Mouse (Mus musculus): ENCODE measurements around the gene Zfp825. TPM values are rescaled to one million over a fixed set of nuclear protein-coding genes. Genes with fewer than 3 reads are reported as not detected.
A peak's percentile ranks its signal among the peaks of the same experiment; 100 is the strongest.
"Not testable (repeated sequence)": the region's sequence is repeated elsewhere in the genome, so short reads cannot be mapped to it uniquely, and the experiment has no call there.

The Zfp825 gene
- polyA plus RNA-seq, 1 experiment from 2014 or later = 15.6 TPM

DNA sequence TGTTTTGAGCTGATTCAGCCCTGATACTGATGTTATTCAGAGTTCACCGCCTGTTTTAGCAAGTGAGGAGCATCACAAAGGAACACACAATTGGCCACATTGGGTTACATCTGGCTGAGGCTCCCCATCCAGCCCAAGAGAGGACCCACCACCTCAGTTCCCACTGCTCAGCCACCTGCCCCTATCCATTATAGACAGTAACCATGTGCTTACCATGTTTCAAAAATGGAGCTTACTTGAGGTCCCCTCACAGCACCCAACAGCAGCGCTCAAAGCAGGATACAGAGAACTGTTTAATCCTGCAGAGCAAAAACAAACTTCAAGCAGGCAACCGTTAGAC is 28.3 kb upstream of the Zfp825 start:
- H3K9ac ChIP-seq (ENCODE audit: low read depth, low read length) = peak overlapping the region; percentile 52
- H3K36me3 ChIP-seq (ENCODE audit: control insufficient read depth, insufficient read depth, low read length); H3K27me3 ChIP-seq (ENCODE audit: control insufficient read depth, insufficient read depth, low read depth, low read length); H3K4me1 ChIP-seq (ENCODE audit: control insufficient read depth, insufficient read depth, low read length); H3K27ac ChIP-seq (ENCODE audit: low read length); ATAC-seq; H3K9me3 ChIP-seq (replicated peaks; ENCODE audit: control insufficient read depth, low read length, poor library complexity, severe bottlenecking): not testable (repeated sequence)
- H3K4me2 ChIP-seq (ENCODE audit: low read length) = peak overlapping the region; percentile 63
- WGBS = 1% methylated on average over 3 of the region's 3 CpGs
- peak overlapping the region; percentile 47 for H3K4me3 ChIP-seq (ENCODE audit: low read depth, low read length)

DNA sequence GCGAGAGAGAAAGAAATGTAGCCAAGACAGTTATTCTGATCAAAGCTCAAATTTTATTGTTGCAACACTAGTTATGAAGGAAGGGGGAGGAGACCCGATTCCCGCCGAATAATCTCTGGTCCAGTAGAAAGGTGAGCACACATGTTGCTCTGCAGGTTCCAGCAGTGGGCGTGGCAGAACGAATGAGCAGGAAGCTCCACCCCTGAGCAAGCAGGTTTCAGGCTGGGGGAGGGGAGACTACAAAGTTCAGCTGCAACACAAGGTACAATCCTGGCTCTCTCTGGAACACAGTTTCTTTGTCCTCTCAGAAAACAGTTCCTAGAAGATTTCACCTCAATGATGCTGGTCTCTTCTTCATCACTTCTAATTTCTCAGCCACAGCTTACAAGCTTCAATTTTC is 14.2 kb upstream of the Zfp825 start:
- not testable (repeated sequence) for H3K4me1 ChIP-seq (ENCODE audit: control insufficient read depth, insufficient read depth, low read length); H3K27ac ChIP-seq (ENCODE audit: low read length); H3K4me3 ChIP-seq (ENCODE audit: low read depth, low read length); H3K27me3 ChIP-seq (ENCODE audit: control insufficient read depth, insufficient read depth, low read depth, low read length); H3K9me3 ChIP-seq (replicated peaks; ENCODE audit: control insufficient read depth, low read length, poor library complexity, severe bottlenecking); ATAC-seq; H3K36me3 ChIP-seq (ENCODE audit: control insufficient read depth, insufficient read depth, low read length); H3K4me2 ChIP-seq (ENCODE audit: low read length); H3K9ac ChIP-seq (ENCODE audit: low read depth, low read length)
- WGBS = 90% methylated on average over 6 of the region's 6 CpGs

DNA sequence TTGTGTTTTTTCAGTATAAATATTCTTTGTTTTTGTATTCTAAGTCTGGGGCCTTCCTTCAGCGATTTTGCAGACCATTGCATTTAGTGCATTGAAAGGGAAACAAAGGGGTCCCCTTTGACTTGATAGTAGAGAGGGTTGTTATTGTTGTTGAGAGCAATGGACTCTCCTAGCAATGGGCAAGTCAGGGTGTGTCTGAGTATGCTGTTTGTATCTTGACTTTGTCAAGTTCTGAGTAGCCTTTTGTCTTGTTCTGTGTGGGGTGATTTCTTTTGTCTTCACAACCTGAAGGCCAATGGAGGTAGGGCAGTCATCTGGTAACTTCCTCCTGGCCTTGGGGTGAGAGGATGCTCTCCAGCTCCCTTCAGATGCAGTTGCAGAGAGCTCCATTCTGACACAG is 9.1 kb upstream of the Zfp825 start:
- not testable (repeated sequence) for ATAC-seq; H3K4me2 ChIP-seq (ENCODE audit: low read length); H3K4me1 ChIP-seq (ENCODE audit: control insufficient read depth, insufficient read depth, low read length); H3K4me3 ChIP-seq (ENCODE audit: low read depth, low read length); H3K27ac ChIP-seq (ENCODE audit: low read length); H3K9ac ChIP-seq (ENCODE audit: low read depth, low read length); H3K36me3 ChIP-seq (ENCODE audit: control insufficient read depth, insufficient read depth, low read length); H3K9me3 ChIP-seq (replicated peaks; ENCODE audit: control insufficient read depth, low read length, poor library complexity, severe bottlenecking); H3K27me3 ChIP-seq (ENCODE audit: control insufficient read depth, insufficient read depth, low read depth, low read length)
- WGBS = 83% methylated on average over 1 of the region's 1 CpGs

DNA sequence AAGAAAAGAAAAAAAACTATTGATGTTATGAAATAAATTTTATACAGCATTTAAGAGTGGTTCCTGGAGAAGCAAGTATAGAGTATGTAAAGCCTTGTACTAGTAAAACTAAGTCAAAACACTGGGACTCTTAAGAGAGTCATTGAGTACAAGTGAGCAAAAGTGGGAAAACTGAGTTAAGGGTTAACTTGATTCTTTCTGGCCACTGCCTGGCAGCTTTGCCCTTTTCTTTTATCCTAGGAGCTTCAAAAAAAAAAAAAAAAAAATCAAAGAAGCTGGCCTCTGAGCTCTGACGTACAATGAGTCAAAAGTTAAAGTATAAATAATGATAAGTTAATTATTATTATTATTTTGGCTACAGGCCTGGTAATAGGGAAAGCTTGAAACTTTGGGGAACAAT is 5.9 kb upstream of the Zfp825 start:
- not testable (repeated sequence) for H3K27me3 ChIP-seq (ENCODE audit: control insufficient read depth, insufficient read depth, low read depth, low read length); H3K9ac ChIP-seq (ENCODE audit: low read depth, low read length); H3K27ac ChIP-seq (ENCODE audit: low read length); ATAC-seq; H3K4me3 ChIP-seq (ENCODE audit: low read depth, low read length); H3K4me1 ChIP-seq (ENCODE audit: control insufficient read depth, insufficient read depth, low read length); H3K9me3 ChIP-seq (replicated peaks; ENCODE audit: control insufficient read depth, low read length, poor library complexity, severe bottlenecking); H3K4me2 ChIP-seq (ENCODE audit: low read length); H3K36me3 ChIP-seq (ENCODE audit: control insufficient read depth, insufficient read depth, low read length)
- 27% methylated on average over 1 of the region's 1 CpGs for WGBS

DNA sequence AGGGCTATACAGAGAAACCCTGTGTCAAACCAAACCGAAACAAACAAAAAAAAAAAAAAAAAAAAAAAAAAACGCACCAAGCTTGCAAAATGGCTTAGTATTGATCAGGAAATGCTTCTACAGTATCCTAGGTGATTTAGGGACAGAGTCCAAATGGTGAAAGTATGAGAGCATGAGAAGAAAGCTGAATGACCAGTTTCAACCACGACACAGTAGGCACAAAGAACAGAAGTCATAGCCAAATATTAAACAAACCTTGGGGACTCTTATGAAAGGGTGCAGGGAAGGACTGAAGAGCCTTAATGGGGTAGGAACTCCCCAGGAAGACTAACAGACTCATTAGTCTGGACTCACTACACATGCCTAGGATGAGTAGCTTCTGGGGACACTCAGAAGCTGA is 9.5 kb downstream of the Zfp825 start:
- not testable (repeated sequence) for ATAC-seq

DNA sequence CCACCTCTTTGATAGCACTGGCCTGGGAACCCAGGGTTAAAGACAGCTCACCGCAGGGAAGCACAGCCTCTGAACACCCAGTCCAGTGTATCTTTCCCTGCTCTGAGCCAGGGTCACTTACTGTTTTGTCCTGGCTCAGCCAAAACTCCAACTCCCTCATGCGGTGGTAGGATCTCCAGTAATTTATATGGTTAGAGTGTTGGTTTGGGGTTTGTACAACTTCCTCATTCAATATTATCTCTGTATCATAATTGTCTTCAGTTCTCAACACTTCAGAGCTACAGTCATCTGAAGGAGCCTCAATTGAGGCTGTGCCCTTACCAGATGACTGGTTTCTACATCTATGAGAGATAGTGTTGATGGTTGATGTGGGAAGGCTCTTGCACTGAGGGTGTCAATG is 22.3 kb downstream of the Zfp825 start:
- H3K27ac ChIP-seq (ENCODE audit: low read length); H3K4me2 ChIP-seq (ENCODE audit: low read length); H3K4me1 ChIP-seq (ENCODE audit: control insufficient read depth, insufficient read depth, low read length); H3K4me3 ChIP-seq (ENCODE audit: low read depth, low read length); H3K36me3 ChIP-seq (ENCODE audit: control insufficient read depth, insufficient read depth, low read length); H3K9me3 ChIP-seq (replicated peaks; ENCODE audit: control insufficient read depth, low read length, poor library complexity, severe bottlenecking); H3K27me3 ChIP-seq (ENCODE audit: control insufficient read depth, insufficient read depth, low read depth, low read length); ATAC-seq; H3K9ac ChIP-seq (ENCODE audit: low read depth, low read length): not testable (repeated sequence)
- 82% methylated on average over 2 of the region's 2 CpGs for WGBS

More for the DNA sequence above, 9.5 kb downstream of the Zfp825 start:
- not testable (repeated sequence) for H3K36me3 ChIP-seq (ENCODE audit: control insufficient read depth, insufficient read depth, low read length); H3K9me3 ChIP-seq (replicated peaks; ENCODE audit: control insufficient read depth, low read length, poor library complexity, severe bottlenecking); H3K4me1 ChIP-seq (ENCODE audit: control insufficient read depth, insufficient read depth, low read length); H3K27ac ChIP-seq (ENCODE audit: low read length); H3K4me3 ChIP-seq (ENCODE audit: low read depth, low read length); H3K27me3 ChIP-seq (ENCODE audit: control insufficient read depth, insufficient read depth, low read depth, low read length); H3K9ac ChIP-seq (ENCODE audit: low read depth, low read length); H3K4me2 ChIP-seq (ENCODE audit: low read length)
- 90% methylated on average over 3 of the region's 3 CpGs for WGBS

DNA sequence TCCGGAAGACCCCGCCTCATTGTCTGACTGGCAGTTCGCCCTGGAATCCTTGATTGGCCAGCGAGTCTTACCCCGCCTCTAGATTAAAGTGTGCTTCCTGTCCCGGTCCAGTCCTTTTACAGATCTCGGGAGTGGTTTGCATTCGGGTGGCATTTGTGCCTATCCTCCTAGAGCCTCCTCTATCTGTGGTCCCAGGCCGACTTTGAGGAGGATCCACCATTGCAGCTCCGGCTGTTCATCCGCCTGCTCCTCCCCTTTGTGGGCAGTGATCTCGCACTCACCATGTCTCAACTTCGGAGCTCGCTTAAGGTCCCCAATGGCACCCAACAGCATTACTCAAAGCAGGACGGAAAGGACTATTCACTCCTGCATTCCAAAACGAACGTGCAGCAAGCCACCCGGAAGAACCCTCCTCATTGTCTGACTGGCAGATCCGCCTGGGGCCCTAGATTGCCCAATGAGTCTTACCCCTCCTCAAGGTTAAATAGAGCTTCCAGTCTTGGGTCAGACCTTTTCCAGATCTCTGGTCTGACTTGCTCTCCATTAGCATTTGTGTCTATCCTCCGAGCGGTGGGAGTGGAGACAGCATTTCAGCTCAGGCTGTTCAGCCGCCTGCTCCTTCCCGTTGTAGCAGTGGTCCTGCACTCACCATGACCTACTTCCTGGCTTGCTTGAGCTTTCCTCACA is 30.9 kb downstream of the Zfp825 start:
- ATAC-seq = peak; percentile 100
- Histone ChIP-seq H3K27me3 (ENCODE audit: control insufficient read depth, insufficient read depth, low read depth, low read length) (no peaks in the 10 kb centered on the region), H3K36me3 (ENCODE audit: control insufficient read depth, insufficient read depth, low read length) (no peaks in the 10 kb centered on the region), H3K9me3 (replicated peaks; ENCODE audit: control insufficient read depth, low read length, poor library complexity, severe bottlenecking) (no peaks in the 10 kb centered on the region; the same call in 1 of the 2 replicates), H3K4me3 (ENCODE audit: low read depth, low read length) (peak overlapping the region; percentile 56), H3K27ac (ENCODE audit: low read length) (peak overlapping the region; percentile 80), H3K9ac (ENCODE audit: low read depth, low read length) (peak overlapping the region; percentile 73), H3K4me2 (ENCODE audit: low read length) (peak overlapping the region; percentile 67), H3K4me1 (ENCODE audit: control insufficient read depth, insufficient read depth, low read length) (peaks cover 5% of the 10 kb centered on the region; the same call in 1 of the 2 replicates)
- under 1% methylated on average over 23 of the region's 23 CpGs for WGBS

DNA sequence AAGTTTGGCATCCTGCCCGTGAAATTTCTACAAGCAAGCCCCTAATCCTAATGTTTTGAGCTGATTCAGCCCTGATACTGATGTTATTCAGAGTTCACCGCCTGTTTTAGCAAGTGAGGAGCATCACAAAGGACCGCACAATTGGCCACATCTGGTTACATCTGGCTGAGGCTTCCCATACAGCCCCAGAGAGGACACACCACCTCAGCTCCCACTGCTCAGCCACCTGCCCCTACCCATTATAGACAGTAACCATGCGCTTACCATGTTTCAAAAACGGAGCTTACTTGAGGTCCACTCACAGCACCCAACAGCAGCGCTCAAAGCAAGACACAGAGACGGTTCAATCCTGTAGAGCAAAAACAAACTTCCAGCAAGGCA is 31.5 kb downstream of the Zfp825 start:
- ATAC-seq; H3K27ac ChIP-seq (ENCODE audit: low read length); H3K4me1 ChIP-seq (ENCODE audit: control insufficient read depth, insufficient read depth, low read length); H3K36me3 ChIP-seq (ENCODE audit: control insufficient read depth, insufficient read depth, low read length); H3K9me3 ChIP-seq (replicated peaks; ENCODE audit: control insufficient read depth, low read length, poor library complexity, severe bottlenecking); H3K27me3 ChIP-seq (ENCODE audit: control insufficient read depth, insufficient read depth, low read depth, low read length): not testable (repeated sequence)
- 4% methylated on average over 7 of the region's 7 CpGs for WGBS
- peak overlapping the region; percentile 67 for H3K4me2 ChIP-seq (ENCODE audit: low read length)
- H3K4me3 ChIP-seq (ENCODE audit: low read depth, low read length) = peak overlapping the region; percentile 56
- peak overlapping the region; percentile 66; the same call in 1 of the 2 replicates for H3K9ac ChIP-seq (ENCODE audit: low read depth, low read length)

DNA sequence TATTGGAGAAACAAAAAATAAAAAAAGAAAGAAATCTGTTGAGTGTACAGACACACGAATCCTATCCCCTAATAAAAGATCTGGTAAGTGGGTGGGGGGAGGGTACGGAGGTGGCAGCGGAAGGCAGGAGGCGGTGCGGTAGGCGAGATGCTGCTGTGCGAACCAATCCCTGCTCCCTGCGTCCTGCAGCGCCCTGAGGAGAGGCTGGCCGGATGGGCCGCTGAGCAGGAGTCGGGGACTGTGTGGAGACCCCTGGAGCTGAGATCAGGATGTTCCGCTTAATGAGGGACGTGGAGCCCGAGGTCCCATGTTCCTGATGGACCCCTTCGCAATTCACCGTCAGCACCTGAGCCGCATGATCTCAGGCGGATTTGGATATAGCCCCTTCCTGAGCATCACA is 53.9 kb downstream of the Zfp825 start:
- H3K9ac ChIP-seq (ENCODE audit: low read depth, low read length) = no peak overlapping the region
- no peaks in the 10 kb centered on the region for H3K4me1 ChIP-seq (ENCODE audit: control insufficient read depth, insufficient read depth, low read length)
- H3K9me3 ChIP-seq (replicated peaks; ENCODE audit: control insufficient read depth, low read length, poor library complexity, severe bottlenecking) = peaks cover 31% of the 10 kb centered on the region
- 22% methylated on average over 19 of the region's 19 CpGs for WGBS
- H3K27ac ChIP-seq (ENCODE audit: low read length) = no peak overlapping the region
- ATAC-seq = no peak
- H3K4me3 ChIP-seq (ENCODE audit: low read depth, low read length) = no peak overlapping the region
- peaks cover 24% of the 10 kb centered on the region for H3K36me3 ChIP-seq (ENCODE audit: control insufficient read depth, insufficient read depth, low read length)
- H3K27me3 ChIP-seq (ENCODE audit: control insufficient read depth, insufficient read depth, low read depth, low read length) = no peaks in the 10 kb centered on the region
- H3K4me2 ChIP-seq (ENCODE audit: low read length) = no peak overlapping the region

All from midbrain, embryonic 16.5 days (tissue).